Mouse (Mus musculus) cerebellum, postnatal 14 days (tissue): ENCODE measurements at regions not wholly inside any gene's neighbourhood (a gene's known extent, or its start where the extent isn't known, plus 50 kb on each side); places are given as distances from the start of the nearest gene placed in this dataset.

ENCODE experiments used
- DNase-seq, 2 experiments: peaks; one replicate each; pipeline ENCODE4 v3.0.0; 2021; ENCODE audit warnings: mixed read lengths in 2 of 2

- DNase-seq: no peak
Measured at GRCm38 (mm10) chr8:66756639-66757038, 59.6 kb downstream of the Npy1r start.

DNA sequence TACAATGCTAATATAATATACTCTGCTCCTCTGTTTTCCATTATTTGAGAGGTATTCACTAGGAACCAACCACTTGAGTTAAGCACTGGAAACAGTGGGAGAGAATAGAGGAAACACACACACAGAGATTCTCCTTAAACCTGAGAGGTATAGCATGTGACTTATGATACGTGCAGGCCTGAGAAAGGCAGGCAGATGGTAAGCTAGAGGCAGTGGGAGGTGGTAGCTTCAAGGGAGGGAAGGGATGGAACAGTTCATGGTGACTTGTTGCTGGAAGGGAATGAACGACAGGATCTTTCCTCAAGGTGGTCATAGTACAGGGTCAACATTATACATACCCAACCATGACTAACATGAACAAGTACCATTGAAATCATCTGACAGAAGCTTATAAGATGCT is 60.8 kb downstream of the Npy1r start:
- DNase-seq: no peak

GRCm38 (mm10) chr8:66758519-66758918 is 61.5 kb downstream of the Npy1r start:
- no peak for DNase-seq

GRCm38 (mm10) chr8:66759716-66760115 is 62.7 kb downstream of the Npy1r start:
- no peak for DNase-seq

GRCm38 (mm10) chr8:66760958-66761583 is 64.1 kb downstream of the Npy1r start:
- DNase-seq: no peak

- no peak for DNase-seq
Measured at GRCm38 (mm10) chr8:66764992-66765528, 68.1 kb downstream of the Npy1r start.

DNA sequence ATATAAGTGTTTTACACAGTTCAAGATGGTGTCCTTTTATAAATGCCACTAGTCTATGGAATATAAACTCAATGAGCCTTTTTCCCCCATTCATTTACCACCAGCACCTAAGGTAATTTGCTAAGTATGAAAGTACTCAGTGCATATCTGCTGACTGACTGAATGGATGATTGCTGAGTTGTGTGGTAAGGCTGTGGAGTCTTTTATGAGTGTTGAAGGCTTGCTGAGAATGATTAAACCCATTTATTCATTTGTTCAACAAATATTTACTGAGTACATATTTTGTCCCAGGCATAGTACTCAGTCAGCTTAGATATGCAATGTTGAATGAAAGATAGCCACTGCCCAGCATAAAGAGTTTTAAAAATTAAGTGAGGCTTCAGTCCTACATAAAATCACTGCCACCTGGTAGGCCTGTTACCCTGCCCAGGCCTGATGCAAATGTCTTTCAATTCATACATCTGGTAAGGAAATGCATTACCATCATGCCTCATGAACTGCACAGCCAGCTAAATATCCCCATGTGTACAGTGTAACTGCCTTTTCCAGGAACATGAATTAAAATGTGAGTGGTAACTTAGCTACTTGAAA is 71.5 kb downstream of the Npy1r start:
- DNase-seq: no peak

DNA sequence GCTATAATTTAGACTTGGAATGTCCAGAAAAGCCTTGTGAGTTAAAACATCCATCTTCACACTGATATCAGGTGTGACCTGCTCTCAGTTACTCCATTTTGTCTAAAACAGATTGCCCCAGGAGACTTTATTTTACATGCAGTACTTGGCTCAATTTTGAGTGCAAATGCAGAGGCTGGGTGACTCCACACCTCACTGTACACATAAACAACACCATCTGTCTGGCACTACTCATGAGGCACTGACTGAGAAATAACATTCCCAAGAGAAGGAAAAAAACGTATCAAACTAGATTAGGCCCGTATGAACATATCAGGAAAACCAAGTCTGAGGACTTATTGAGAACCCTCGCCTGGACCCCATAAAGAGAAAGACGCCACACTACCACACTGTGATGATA is 74.1 kb downstream of the Npy1r start:
- no peak for DNase-seq

GRCm38 (mm10) chr8:66772653-66773052 is 75.7 kb downstream of the Npy1r start:
- DNase-seq: no peak

DNA sequence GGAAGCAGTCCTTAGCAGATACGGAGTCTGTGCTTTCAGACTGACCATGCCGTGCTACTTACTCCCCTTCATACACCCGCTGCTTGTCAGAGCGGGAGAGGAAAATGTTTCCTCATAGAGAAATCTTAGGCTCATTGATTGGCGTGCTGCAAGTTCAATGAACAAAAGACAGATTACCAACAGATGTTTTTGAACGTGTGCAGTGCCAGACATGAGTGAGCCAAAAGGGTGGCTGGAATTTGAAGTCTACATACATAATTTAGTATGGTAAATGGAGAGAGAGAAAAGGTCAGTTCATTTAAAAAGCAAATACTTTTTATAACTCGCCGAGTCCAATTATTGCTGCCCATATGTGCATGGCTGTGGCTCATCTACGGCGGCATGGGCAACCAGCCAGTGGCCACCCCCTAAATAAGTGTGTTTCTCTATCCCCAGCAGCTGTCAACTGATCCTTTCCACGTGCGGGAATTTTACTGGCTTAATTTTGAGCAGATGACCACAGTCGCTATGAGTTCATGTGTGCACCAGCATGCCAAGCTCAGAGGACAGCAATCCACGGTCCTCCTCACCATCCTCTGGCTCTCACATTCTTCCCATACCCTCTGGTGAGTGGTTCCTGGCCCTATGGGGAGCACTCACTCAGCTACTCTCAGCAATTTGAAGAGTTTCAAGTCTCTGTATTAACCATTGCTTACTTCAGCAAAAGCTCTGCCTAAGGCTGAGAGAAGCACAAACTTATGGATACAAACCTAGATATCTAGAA is 80.3 kb downstream of the Npy1r start:
- DNase-seq: peak; percentile 6 to 9

DNA sequence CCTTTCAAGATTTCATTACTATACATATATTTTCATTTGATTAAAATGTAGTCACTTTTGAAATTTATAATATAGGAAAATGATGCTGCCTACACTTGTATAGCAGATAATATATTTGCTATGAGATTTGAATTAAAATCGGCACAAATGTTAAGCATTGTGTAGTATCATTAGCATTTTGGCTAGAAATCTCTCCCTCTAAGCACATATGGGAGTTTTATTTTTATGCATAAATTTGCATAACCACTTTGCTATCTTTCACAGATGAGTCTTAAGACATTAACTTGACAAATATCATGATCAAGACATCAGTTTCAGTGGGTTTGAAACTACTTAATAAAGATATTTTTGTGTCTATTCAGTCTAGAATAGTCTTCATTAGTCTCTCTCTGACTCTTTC is 80.4 kb upstream of the Naf1 start:
- DNase-seq: no peak

DNA sequence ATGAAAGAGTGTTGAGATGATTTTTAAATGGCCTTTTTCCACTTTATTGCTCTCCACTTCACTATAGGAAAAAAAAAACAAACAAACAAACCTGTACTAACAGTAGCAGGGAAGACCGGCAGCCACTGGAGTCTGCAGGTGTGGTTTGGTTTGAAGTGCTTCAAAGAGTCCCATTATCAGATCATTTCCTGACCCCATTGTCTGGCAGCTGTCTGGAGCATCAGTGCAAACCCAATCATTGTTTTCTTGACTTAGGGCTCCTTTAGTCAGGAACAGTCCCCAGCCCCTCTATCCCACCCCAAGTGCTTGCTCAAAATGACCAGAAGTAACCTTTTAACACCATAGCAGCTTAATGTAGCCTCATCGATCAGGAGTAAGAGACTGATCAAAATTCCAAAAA is 77.4 kb upstream of the Naf1 start:
- DNase-seq: no peak

DNA sequence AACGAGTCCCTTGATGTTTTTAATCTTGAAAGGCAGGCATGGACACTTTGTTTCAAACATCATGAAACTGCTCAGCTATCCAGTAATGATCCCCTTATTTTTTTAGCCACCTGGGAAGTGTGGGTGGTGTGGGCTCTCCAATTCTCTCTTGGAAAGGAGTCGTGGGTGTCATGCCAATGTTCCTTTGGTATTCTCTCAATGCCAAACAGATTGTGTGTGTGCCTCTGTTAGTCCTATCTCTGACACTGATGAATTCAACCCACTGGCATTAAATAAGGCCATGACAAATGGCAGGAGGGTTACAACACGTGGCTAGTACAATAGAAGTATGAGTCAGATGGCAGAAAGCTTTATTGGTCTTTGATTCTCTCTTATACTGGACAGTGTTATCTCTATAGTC is 74.0 kb upstream of the Naf1 start:
- DNase-seq: no peak
